Mouse (Mus musculus): ENCODE measurements at regions not wholly inside any gene's neighbourhood (a gene's known extent, or its start where the extent isn't known, plus 50 kb on each side); places are given as distances from the start of the nearest gene placed in this dataset.

- H3K9me3 ChIP-seq (replicated peaks; ENCODE audit: insufficient read depth, low read length), result no peaks in the 10 kb centered on the region
- no peaks in the 10 kb centered on the region for H3K4me1 ChIP-seq (ENCODE audit: control insufficient read depth in 1 of 2, insufficient read depth in 2 of 2, low read length in 2 of 2)
- TF ChIP-seq E2F4 (IDR thresholded peaks at IDR 0.05; ENCODE audit: borderline replicate concordance, low read depth, low read length) (no peak), POLR2A (IDR thresholded peaks at IDR 0.05; ENCODE audit: control insufficient read depth in 1 of 2, insufficient read depth in 1 of 2, low read depth in 1 of 2, low read length in 2 of 2, poor library complexity in 1 of 2) (no peak), GABPA (IDR thresholded peaks at IDR 0.05; ENCODE audit: low read depth, low read length) (no peak), ZNF384 (IDR thresholded peaks at IDR 0.05; ENCODE audit: low read depth, low read length) (no peak), MYC (IDR thresholded peaks at IDR 0.05; ENCODE audit: low read depth, low read length) (no peak), USF2 (IDR thresholded peaks at IDR 0.05; ENCODE audit: borderline replicate concordance in 1 of 2, insufficient read depth in 1 of 2, low read depth in 1 of 2, low read length in 2 of 2) (no peak), UBTF (IDR thresholded peaks at IDR 0.05; ENCODE audit: borderline replicate concordance, insufficient read depth, low read depth, low read length) (no peak), TAL1 (IDR thresholded peaks at IDR 0.05; ENCODE audit: low read length) (no peak), ELF1 (IDR thresholded peaks at IDR 0.05; ENCODE audit: low read depth, low read length) (no peak), TBP (IDR thresholded peaks at IDR 0.05; ENCODE audit: low read depth, low read length) (no peak), TCF12 (IDR thresholded peaks at IDR 0.05; ENCODE audit: low read depth, low read length) (no peak), ZKSCAN1 (IDR thresholded peaks at IDR 0.05; ENCODE audit: low read depth, low read length) (no peak), CHD2 (IDR thresholded peaks at IDR 0.05; ENCODE audit: low read length) (no peak)
- no peak for DNase-seq (ENCODE audit: low read depth, low spot score)
- no peak overlapping the region for H3K27ac ChIP-seq (ENCODE audit: control insufficient read depth, low read depth, low read length)
- H3K27me3 ChIP-seq (ENCODE audit: control insufficient read depth in 1 of 2, insufficient read depth in 2 of 2, low read length in 2 of 2), result peaks cover 0 to 4% of the 10 kb centered on the region in 2 experiments; a peak in 2 of 4 replicates
- no peak overlapping the region for H3K9ac ChIP-seq (ENCODE audit: control insufficient read depth, low read depth, low read length, poor library complexity, severe bottlenecking)
- H3K36me3 ChIP-seq (ENCODE audit: control insufficient read depth in 1 of 2, insufficient read depth in 2 of 2, low read length in 2 of 2), result no peaks in the 10 kb centered on the region
- no peak overlapping the region for H3K4me3 ChIP-seq (ENCODE audit: control insufficient read depth in 1 of 2, insufficient read depth in 1 of 2, low read depth in 2 of 2, low read length in 2 of 2)
- H3K79me2 ChIP-seq (ENCODE audit: control insufficient read depth, insufficient read depth, low read length, poor library complexity), result no peaks in the 10 kb centered on the region
These were observed 122.7 kb upstream of the Kbtbd8 start for GRCm38 (mm10) chr6:94994376-94994775.

GRCm38 (mm10) chr6:94987427-94987826 is 129.6 kb upstream of the Kbtbd8 start:
- Histone ChIP-seq H3K27ac (ENCODE audit: control insufficient read depth, low read depth, low read length) (no peak overlapping the region), H3K36me3 (ENCODE audit: control insufficient read depth in 1 of 2, insufficient read depth in 2 of 2, low read length in 2 of 2) (no peaks in the 10 kb centered on the region), H3K9ac (ENCODE audit: control insufficient read depth, low read depth, low read length, poor library complexity, severe bottlenecking) (no peak overlapping the region)

More at GRCm38 (mm10) chr6:94987427-94987826, 129.6 kb upstream of the Kbtbd8 start:
- no peak overlapping the region for H3K4me3 ChIP-seq (ENCODE audit: control insufficient read depth in 1 of 2, insufficient read depth in 1 of 2, low read depth in 2 of 2, low read length in 2 of 2)
- H3K27me3 ChIP-seq (ENCODE audit: control insufficient read depth in 1 of 2, insufficient read depth in 2 of 2, low read length in 2 of 2), result peaks cover 0 to 1% of the 10 kb centered on the region in 2 experiments; a peak in 2 of 4 replicates
- H3K9me3 ChIP-seq (replicated peaks; ENCODE audit: insufficient read depth, low read length), result no peaks in the 10 kb centered on the region
- H3K4me1 ChIP-seq (ENCODE audit: control insufficient read depth in 1 of 2, insufficient read depth in 2 of 2, low read length in 2 of 2), result no peaks in the 10 kb centered on the region
- DNase-seq (ENCODE audit: low read depth, low spot score), result no peak
- H3K79me2 ChIP-seq (ENCODE audit: control insufficient read depth, insufficient read depth, low read length, poor library complexity), result no peaks in the 10 kb centered on the region
- TF ChIP-seq NELFE (IDR thresholded peaks at IDR 0.05; ENCODE audit: low read depth, low read length) (no peak), MXI1 (IDR thresholded peaks at IDR 0.05; ENCODE audit: low read depth, low read length) (no peak), KAT2A (conservative IDR thresholded peaks at IDR 0.05; ENCODE audit: low read depth, low read length) (no peak), GABPA (IDR thresholded peaks at IDR 0.05; ENCODE audit: low read depth, low read length) (no peak), CHD1 (IDR thresholded peaks at IDR 0.05; ENCODE audit: low read depth, low read length) (no peak), ZNF384 (IDR thresholded peaks at IDR 0.05; ENCODE audit: low read depth, low read length) (no peak), USF2 (IDR thresholded peaks at IDR 0.05; ENCODE audit: borderline replicate concordance in 1 of 2, insufficient read depth in 1 of 2, low read depth in 1 of 2, low read length in 2 of 2) (no peak), TCF12 (IDR thresholded peaks at IDR 0.05; ENCODE audit: low read depth, low read length) (no peak), SMC3 (IDR thresholded peaks at IDR 0.05; ENCODE audit: low read depth, low read length) (no peak), MAX (IDR thresholded peaks at IDR 0.05; ENCODE audit: low read length) (no peak), ZC3H11A (IDR thresholded peaks at IDR 0.05; ENCODE audit: low read depth, low read length) (no peak), ZMIZ1 (IDR thresholded peaks at IDR 0.05; ENCODE audit: low read depth, low read length) (no peak), TBP (IDR thresholded peaks at IDR 0.05; ENCODE audit: low read depth, low read length) (no peak), ZKSCAN1 (IDR thresholded peaks at IDR 0.05; ENCODE audit: low read depth, low read length) (no peak)
